Mouse (Mus musculus) lung, adult 2 months (tissue): ENCODE data around the gene Gm45021. TPM values are rescaled to one million over a fixed set of nuclear protein-coding genes. Genes with fewer than 3 reads are reported as not detected.

Source experiments
- DNase-seq: peaks from one replicate; pipeline ENCODE4 v3.0.0; 2022
- H3K4me1 ChIP-seq: fragments of 200-500 bp; 2 replicates; pipeline ENCODE4 v1.6.1; 2011; ENCODE audit warnings: low read length; ENCODE audit not compliant: control insufficient read depth, insufficient read depth
- H3K4me3 ChIP-seq: fragments of 200-500 bp; replicated peaks from 2 replicates; pipeline ENCODE3; 2011; ENCODE audit warnings: low read depth, mild to moderate bottlenecking, control low read depth, low read length; ENCODE audit errors: extremely low read depth
- CTCF ChIP-seq: fragments of 200-500 bp; IDR thresholded peaks from 2 replicates; pipeline ENCODE4 v1.5.1; 2011; ENCODE audit warnings: mild to moderate bottlenecking, low read length, control low read depth; ENCODE audit not compliant: insufficient read depth
- POLR2A ChIP-seq: fragments of 200-500 bp; IDR thresholded peaks from 2 replicates; pipeline ENCODE4 v1.6.1; 2011; ENCODE audit warnings: low read depth, mild to moderate bottlenecking, control low read depth, low read length, borderline replicate concordance; ENCODE audit errors: extremely low read depth
- WGBS: fragments of 180-500 bp; shearing (Covaris S2); methylation state at CpG from one replicate; pipeline ENCODE4 v1.1.7; 2018; 5-methylcytosine and 5-hydroxymethylcytosine counted together
- polyA plus RNA-seq: library from polyadenylated mRNA; depleted of rRNA; stranded (reverse); fragments of >200 nt; gene quantifications from 2 replicates; pipeline ENCODE4 v1.2.3, GENCODE M21; 2012; rRNA removed

Gm45021 gene
- not detected in 2 replicates for polyA plus RNA-seq

GRCm38 (mm10) chr6:48589194-48589750, at the start of gene Gm45021:
TSS of gene Gm45021 (plus strand) at chr6:48589610.
- DNase-seq: no peak
- WGBS: 17% methylated on average over 6 of the region's 6 CpGs
- TF ChIP-seq POLR2A: no peak
- TF ChIP-seq CTCF: no peak
- Histone ChIP-seq H3K4me1 (no peaks in the 10 kb centered on the region), H3K4me3 (no peak within 1 kb of the TSS)

GRCm38 (mm10) chr6:48539860-48540259, 49.5 kb upstream of the Gm45021 start:
- Histone ChIP-seq H3K4me1 (peaks cover 4% of the 10 kb centered on the region; the same call in 1 of the 2 replicates), H3K4me3 (no peak overlapping the region)
- 86% methylated on average over 5 of the region's 5 CpGs for WGBS
- TF ChIP-seq POLR2A (no peak), CTCF (no peak)
- no peak for DNase-seq

GRCm38 (mm10) chr6:48540721-48541120, 48.7 kb upstream of the Gm45021 start:
- Histone ChIP-seq H3K4me1 (peaks cover 4% of the 10 kb centered on the region; the same call in 1 of the 2 replicates), H3K4me3 (no peak overlapping the region)
- DNase-seq: no peak
- 59% methylated on average over 3 of the region's 3 CpGs for WGBS
- TF ChIP-seq POLR2A (no peak), CTCF (no peak)

- DNase-seq: no peak
- TF ChIP-seq POLR2A: no peak
- TF ChIP-seq CTCF: no peak
- H3K4me1 ChIP-seq: peaks cover 6% of the 10 kb centered on the region
- 28% methylated on average over 7 of the region's 7 CpGs for WGBS
- H3K4me3 ChIP-seq: no peak overlapping the region
These were observed 47.6 kb upstream of the Gm45021 start for GRCm38 (mm10) chr6:48541560-48542450.

- WGBS: 83% methylated on average over 3 of the region's 3 CpGs
- H3K4me3 ChIP-seq: no peak overlapping the region
- peaks cover 3% of the 10 kb centered on the region for H3K4me1 ChIP-seq
- TF ChIP-seq CTCF (no peak), POLR2A (no peak)
- no peak for DNase-seq
These were observed 46.8 kb upstream of the Gm45021 start for GRCm38 (mm10) chr6:48542631-48543030.

GRCm38 (mm10) chr6:48545251-48545650, 44.2 kb upstream of the Gm45021 start:
- Histone ChIP-seq H3K4me1 (peaks cover 2% of the 10 kb centered on the region; the same call in 1 of the 2 replicates), H3K4me3 (no peak overlapping the region)
- DNase-seq: no peak
- WGBS: 56% methylated on average over 5 of the region's 5 CpGs
- TF ChIP-seq CTCF: no peak
- TF ChIP-seq POLR2A: no peak

- Histone ChIP-seq H3K4me3 (no peak overlapping the region), H3K4me1 (peaks cover 2% of the 10 kb centered on the region; the same call in 1 of the 2 replicates)
- 32% methylated on average over 1 of the region's 1 CpGs for WGBS
- no peak for DNase-seq
- TF ChIP-seq POLR2A (no peak), CTCF (peak; percentile 37; the same call in 1 of the 2 replicates)
These were observed 43.1 kb upstream of the Gm45021 start for GRCm38 (mm10) chr6:48546271-48546670.

- DNase-seq: no peak
- Histone ChIP-seq H3K4me3 (no peak overlapping the region), H3K4me1 (peaks cover 2% of the 10 kb centered on the region; the same call in 1 of the 2 replicates)
- TF ChIP-seq POLR2A (no peak), CTCF (no peak)
- WGBS: 28% methylated on average over 4 of the region's 4 CpGs
These were observed 42.6 kb upstream of the Gm45021 start for GRCm38 (mm10) chr6:48546858-48547257.

- Histone ChIP-seq H3K4me1 (peaks cover 2% of the 10 kb centered on the region; the same call in 1 of the 2 replicates), H3K4me3 (no peak overlapping the region)
- WGBS: 81% methylated on average over 6 of the region's 6 CpGs
- TF ChIP-seq CTCF: no peak
- TF ChIP-seq POLR2A: no peak
- DNase-seq: no peak
These were observed 41.1 kb upstream of the Gm45021 start for GRCm38 (mm10) chr6:48548314-48548713.

- Histone ChIP-seq H3K4me3 (no peak overlapping the region), H3K4me1 (peaks cover 4% of the 10 kb centered on the region; the same call in 1 of the 2 replicates)
- 70% methylated on average over 4 of the region's 4 CpGs for WGBS
- TF ChIP-seq POLR2A: no peak
- no peak for TF ChIP-seq CTCF
- DNase-seq: no peak
These were observed 36.5 kb upstream of the Gm45021 start for GRCm38 (mm10) chr6:48552918-48553317.
